Mouse (Mus musculus) cerebellum, postnatal 36 days (tissue): Measurements from ENCODE around the gene Ctsw.
A peak's percentile ranks its signal among the peaks of the same experiment; 100 is the strongest.

ENCODE experiments used
- DNase-seq, 2 experiments: peaks; one replicate each; pipeline ENCODE4 v3.0.0; 2021 to 2022; ENCODE audit warnings: mixed read lengths in 2 of 2

Gene Ctsw

DNA sequence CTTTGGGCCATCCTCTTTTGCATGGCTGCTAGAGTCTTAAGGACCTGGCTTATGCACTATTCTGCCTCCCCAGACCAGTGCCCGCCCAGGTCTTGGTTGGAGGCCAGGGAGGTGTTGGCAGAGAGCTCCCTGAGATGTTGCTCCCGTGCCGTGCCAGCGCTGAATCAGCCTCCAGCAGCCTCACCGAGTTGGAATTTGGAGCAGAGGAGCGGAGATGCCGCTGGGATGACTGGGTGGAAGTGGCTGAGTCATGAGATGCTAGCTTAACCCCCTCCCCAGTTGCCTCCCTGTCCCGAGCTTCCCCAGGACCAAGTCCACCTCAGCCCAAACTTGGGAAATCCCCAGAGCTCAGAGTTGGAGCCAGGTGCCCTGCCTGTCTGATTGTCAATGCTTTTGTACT lies 38.5 kb downstream of the Ctsw start:
- peak; percentile 70 to 73 for DNase-seq

- no peak for DNase-seq
These were observed 39.1 kb downstream of the Ctsw start for GRCm38 (mm10) chr19:5429219-5429618.

DNA sequence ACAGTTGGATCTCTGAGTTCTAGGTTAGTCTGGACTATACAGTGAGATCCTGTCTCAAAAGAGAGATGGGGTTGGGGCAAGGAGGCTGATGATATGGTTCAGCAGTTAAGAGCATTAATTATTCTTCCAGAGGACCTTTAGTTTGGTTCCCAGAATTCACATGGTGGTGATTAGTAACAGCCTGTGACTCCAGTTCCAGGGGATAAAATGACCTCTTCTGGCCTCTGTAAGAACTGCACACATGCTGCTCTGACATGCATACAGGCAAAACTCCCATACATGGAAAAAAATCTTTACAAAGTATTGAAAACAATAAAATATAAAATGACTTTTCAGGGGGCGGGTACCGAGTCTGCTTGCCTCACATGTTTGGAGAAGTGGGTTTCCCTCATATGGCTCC lies 40.2 kb downstream of the Ctsw start:
- DNase-seq, result peak in 1 of 2 experiments; percentile 46

GRCm38 (mm10) chr19:5426640-5427290 lies 41.5 kb downstream of the Ctsw start:
- DNase-seq, result no peak

- peak; percentile 26 to 30 for DNase-seq
These were observed 42.3 kb downstream of the Ctsw start for GRCm38 (mm10) chr19:5425906-5426565.

DNA sequence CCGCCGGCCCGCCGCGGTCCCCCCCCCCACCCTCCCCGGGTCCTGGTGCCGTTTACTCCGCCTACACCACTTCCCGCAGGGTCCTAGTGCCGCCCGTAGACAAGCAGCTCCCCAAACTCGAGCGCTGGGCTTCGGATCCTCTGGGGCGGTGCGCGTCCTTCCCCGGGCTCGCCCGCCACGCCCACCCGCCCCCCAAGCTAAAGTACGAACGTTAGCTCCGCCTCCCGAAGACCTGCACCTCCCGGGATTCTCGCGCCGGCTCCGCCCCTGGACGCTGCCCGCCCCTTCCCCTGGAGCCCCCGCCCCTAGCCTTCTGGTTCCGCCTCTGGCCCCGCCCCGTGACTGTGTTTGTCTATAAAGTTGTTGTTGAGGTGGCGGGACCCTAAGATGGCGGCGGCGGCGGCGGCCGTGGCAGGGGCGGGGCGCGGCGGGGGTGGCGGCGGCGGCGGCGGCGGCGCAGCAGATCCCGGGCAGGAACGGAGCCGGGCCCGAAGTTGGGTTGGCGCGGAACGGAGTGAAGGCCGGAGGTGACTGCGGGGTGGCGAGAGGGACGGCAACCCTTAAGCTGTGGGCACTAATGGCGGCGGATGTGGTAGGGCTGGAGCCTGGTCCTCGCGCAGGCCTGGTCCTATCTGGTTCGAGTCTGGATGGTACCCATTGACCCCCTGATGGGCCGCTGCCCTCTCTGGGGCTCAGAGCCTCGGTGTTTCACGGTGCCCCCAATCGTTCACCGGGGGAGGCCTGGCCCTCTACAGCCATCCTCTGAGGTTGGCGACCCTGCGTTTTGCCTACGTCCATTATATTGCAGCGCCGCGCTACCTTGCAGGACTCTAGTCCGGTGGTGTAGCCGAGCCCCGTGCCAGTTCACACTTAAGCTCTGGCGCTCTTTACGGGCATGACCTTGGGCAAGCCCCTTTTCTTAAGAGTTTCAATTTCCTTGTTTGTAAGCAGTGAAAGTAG lies 43.2 kb downstream of the Ctsw start, which contains the start of the genes Drap1 and AI837181:
Gene Drap1, minus strand, starts transcription at position 198 of the 960 bp plus-strand sequence.
Gene AI837181, plus strand, starts transcription at position 363 of the 960 bp plus-strand sequence.
- DNase-seq, result peak; percentile 93 to 95

DNA sequence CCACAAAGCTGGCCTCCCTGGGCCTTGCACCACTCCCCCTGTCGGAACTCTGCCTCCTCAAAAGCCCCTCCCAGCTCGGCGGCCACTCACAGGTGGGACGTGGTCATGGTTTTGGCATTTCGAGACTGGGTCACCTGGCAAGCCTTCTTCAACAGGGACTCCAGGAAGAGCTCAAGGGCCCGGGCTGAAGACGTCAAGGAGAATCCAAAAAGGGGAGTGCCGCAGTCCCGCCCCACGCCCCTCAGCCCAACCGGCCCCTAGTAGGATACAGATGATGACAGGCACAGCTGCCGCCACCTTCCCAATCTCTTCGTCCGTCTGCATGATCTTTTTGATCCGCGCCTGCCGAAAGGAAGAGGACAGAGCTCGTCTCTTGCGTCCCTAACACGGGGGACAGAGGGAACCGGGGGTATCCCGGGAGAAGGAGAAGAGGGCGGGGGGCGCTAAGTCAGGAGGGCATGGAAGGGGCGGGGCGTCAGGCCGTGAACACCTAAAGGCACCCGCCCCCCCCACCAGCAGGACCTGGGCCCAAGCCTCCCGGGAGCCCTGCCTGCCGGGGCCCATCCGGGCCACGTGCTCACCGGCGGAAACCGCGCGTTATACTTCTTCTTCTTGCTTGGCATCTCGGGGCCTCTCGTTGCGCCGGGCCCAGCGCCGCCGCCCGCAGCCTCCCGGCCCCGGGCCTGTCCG lies 44.1 kb downstream of the Ctsw start:
- peak in 1 of 2 experiments; percentile 73 for DNase-seq

DNA sequence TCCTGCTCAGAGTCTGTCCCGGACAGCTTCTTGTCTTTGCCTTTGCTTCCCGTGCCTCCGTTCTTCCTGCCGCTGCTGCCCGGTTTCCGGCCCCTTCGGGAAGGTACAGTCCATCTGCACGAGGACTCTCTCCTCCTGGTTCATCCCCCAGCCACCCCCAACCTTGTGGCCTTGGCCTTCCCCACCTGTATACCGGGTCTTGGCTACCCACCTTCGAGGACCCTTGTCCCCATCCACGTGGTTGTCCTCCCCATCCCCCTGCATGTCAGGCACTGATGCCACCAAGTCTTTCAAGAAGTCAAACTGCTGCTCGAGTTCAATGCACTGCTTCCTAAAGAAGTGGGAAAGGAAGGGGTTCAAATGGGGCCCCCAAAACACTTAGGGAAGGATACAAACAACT lies 44.7 kb downstream of the Ctsw start:
- DNase-seq, result no peak

- DNase-seq, result no peak
These were observed 45.3 kb downstream of the Ctsw start for GRCm38 (mm10) chr19:5422895-5423443.

GRCm38 (mm10) chr19:5422267-5422666 lies 46.0 kb downstream of the Ctsw start:
- DNase-seq, result peak; percentile 51 to 52

GRCm38 (mm10) chr19:5421784-5422183 lies 46.5 kb downstream of the Ctsw start:
- no peak for DNase-seq

- DNase-seq, result no peak
These were observed 47.7 kb downstream of the Ctsw start for GRCm38 (mm10) chr19:5420579-5420978.

DNA sequence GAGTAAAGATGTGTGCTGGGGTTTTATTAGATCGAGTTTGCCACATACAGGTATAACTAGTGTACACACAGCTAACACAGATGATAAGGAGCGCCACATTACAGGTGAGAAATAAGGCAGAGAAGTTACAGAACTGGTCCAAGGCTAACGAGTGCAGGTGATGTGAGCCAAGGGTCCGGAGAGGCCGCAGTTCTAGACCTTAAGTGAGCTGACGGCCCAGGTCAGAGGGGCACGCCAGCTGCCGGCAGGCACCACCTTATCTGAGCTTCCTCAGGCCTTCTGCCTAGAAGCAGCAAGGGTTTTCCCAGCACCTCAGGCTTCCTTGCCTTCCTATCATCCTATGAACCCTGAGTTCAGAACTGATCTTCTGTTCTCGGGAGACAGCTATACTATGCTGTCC lies 48.7 kb downstream of the Ctsw start:
- no peak for DNase-seq

DNA sequence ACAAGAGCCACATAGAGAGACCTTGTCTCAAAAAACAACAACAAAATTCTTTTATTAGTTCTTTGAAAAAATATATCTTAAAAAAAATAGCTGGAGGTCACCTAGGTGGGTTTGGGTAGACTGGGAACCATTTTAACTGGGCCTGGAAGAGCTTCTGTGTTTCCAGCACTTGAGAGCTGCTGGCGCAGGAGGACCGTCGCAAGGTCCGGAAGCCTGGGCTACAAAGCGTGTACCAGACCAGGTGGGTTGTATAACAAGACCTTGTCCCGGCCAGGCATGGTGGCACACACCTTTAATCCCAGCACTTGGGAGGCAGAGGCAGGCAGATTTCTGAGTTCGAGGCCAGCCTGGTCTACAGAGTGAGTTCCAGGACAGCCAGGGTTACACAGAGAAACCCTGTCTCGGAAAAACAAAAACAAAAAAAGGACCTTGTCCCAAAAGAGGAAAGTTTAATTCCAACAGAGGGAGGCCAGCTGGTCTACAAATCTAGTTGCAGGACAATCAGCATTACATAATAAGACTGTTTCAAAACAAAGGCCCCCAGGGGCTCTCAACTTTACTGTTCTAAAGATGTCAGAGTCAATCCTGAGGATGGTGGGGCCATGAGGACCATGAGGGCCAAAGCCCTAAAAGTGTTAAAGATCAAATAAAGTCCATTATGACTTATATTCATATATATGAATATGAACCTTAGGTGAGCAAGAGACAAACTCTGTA lies 49.4 kb downstream of the Ctsw start:
- DNase-seq, result no peak
